Mouse (Mus musculus) embryonic facial prominence, embryonic 13.5 days (tissue): ENCODE measurements around the gene Neurod4. TPM values are rescaled to one million over a fixed set of nuclear protein-coding genes. Genes with fewer than 3 reads are reported as not detected.

Experiments
- ATAC-seq: fragments of 200-750 bp; cut with Nextera tagmentation; 2 replicates; pipeline ENCODE4 v1.8.0; 2017; ENCODE audit warnings: low read depth; ENCODE audit not compliant: insufficient number of reproducible peaks, insufficient read depth, low FRiP score, low TSS enrichment
- H3K27ac ChIP-seq: fragments of 300-500 bp; sonication (generic); 2 replicates; pipeline ENCODE4 v1.5.1; 2015; ENCODE audit warnings: moderate library complexity, mild to moderate bottlenecking, inconsistent platforms
- H3K27me3 ChIP-seq: fragments of 300-500 bp; sonication (generic); 2 replicates; pipeline ENCODE4 v1.6.1; 2015; ENCODE audit warnings: mild to moderate bottlenecking, inconsistent platforms
- H3K36me3 ChIP-seq: fragments of 300-500 bp; sonication (generic); 2 replicates; pipeline ENCODE4 v1.6.1; 2015; ENCODE audit warnings: mild to moderate bottlenecking, inconsistent platforms
- H3K4me1 ChIP-seq: fragments of 300-500 bp; sonication (generic); 2 replicates; pipeline ENCODE4 v1.6.1; 2015; ENCODE audit warnings: inconsistent platforms
- H3K4me2 ChIP-seq: fragments of 300-500 bp; sonication (generic); 2 replicates; pipeline ENCODE4 v1.6.1; 2015; ENCODE audit warnings: moderate library complexity, mild to moderate bottlenecking, inconsistent platforms
- H3K4me3 ChIP-seq: fragments of 300-500 bp; sonication (generic); 2 replicates; pipeline ENCODE4 v1.5.1; 2015; ENCODE audit warnings: mild to moderate bottlenecking, inconsistent platforms
- H3K9ac ChIP-seq: fragments of 300-500 bp; sonication (generic); 2 replicates; pipeline ENCODE4 v1.6.1; 2015; ENCODE audit warnings: mild to moderate bottlenecking, inconsistent platforms
- H3K9me3 ChIP-seq: fragments of 300-500 bp; sonication (generic); 2 replicates; pipeline ENCODE4 v1.6.1; 2016; ENCODE audit warnings: inconsistent platforms
- WGBS: fragments of 180-500 bp; shearing (Covaris S2); methylation state at CpG from one replicate; pipeline ENCODE4 v1.1.7; 2015; ENCODE audit warnings: mixed read lengths; 5-methylcytosine and 5-hydroxymethylcytosine counted together
- polyA plus RNA-seq: library from polyadenylated mRNA; unstranded; fragments of >200 nt; fragmentation: Nextera tagmentation; extraction: Ambion mirVana; gene quantifications from 2 replicates; pipeline ENCODE4 v1.2.1, GENCODE M21; 2015

Gene Neurod4
- polyA plus RNA-seq, 1 experiment from 2014 or later, result 0.11 TPM

DNA sequence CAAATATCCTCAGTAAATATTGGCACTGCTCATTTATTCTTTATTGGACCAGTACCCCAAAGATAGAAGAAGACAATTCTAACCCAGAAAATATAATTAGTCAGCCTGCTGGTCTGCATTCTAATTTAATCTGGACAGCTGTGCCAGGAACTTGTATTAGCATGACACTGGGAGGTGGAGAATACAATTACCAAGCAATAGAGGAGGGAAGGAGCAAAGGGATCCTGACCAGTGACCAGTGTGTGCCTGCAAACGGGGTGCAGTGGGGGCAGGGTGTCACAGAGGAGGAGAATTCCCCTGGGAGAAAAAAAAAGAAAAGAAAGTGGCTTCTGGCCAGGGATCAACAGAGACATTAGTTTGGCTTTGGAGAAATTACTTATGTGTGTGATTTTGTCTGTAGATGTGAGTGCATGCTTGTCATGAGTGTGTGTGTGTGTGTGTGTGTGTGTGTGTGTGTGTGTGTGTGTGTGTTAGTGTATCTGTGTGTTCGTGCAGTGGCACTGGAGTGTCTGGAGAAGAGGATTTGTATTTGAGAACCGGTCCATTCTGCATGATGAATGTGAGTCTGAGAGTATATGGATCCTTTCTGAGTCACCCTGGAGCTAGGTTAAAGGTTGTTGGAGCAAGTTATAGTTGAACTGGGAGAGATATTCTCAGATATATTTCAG, 13.8 kb upstream of the Neurod4 start:
- no peak overlapping the region for H3K9ac ChIP-seq
- H3K4me2 ChIP-seq, result no peak overlapping the region
- H3K9me3 ChIP-seq, result no peaks in the 10 kb centered on the region
- H3K27ac ChIP-seq, result no peak overlapping the region
- H3K4me3 ChIP-seq, result no peak overlapping the region
- no peaks in the 10 kb centered on the region for H3K36me3 ChIP-seq
- no peak for ATAC-seq
- H3K4me1 ChIP-seq, result peaks cover 3% of the 10 kb centered on the region; the same call in 1 of the 2 replicates
- WGBS, result 22% methylated on average over 3 of the region's 3 CpGs
- H3K27me3 ChIP-seq, result no peaks in the 10 kb centered on the region

GRCm38 (mm10) chr10:130288007-130288406, 8.0 kb upstream of the Neurod4 start:
- Histone ChIP-seq H3K27me3 (no peaks in the 10 kb centered on the region), H3K4me1 (no peaks in the 10 kb centered on the region), H3K36me3 (no peaks in the 10 kb centered on the region), H3K9me3 (no peaks in the 10 kb centered on the region), H3K27ac (no peak overlapping the region), H3K4me2 (no peak overlapping the region), H3K4me3 (no peak overlapping the region), H3K9ac (no peak overlapping the region)
- 54% methylated on average over 3 of the region's 3 CpGs for WGBS
- no peak for ATAC-seq

GRCm38 (mm10) chr10:130287201-130287600, 7.2 kb upstream of the Neurod4 start:
- Histone ChIP-seq H3K4me3 (no peak overlapping the region), H3K27me3 (no peaks in the 10 kb centered on the region), H3K9me3 (no peaks in the 10 kb centered on the region), H3K9ac (no peak overlapping the region), H3K4me1 (no peaks in the 10 kb centered on the region), H3K36me3 (no peaks in the 10 kb centered on the region), H3K4me2 (no peak overlapping the region), H3K27ac (no peak overlapping the region)
- ATAC-seq, result no peak
- 60% methylated on average over 1 of the region's 1 CpGs for WGBS

DNA sequence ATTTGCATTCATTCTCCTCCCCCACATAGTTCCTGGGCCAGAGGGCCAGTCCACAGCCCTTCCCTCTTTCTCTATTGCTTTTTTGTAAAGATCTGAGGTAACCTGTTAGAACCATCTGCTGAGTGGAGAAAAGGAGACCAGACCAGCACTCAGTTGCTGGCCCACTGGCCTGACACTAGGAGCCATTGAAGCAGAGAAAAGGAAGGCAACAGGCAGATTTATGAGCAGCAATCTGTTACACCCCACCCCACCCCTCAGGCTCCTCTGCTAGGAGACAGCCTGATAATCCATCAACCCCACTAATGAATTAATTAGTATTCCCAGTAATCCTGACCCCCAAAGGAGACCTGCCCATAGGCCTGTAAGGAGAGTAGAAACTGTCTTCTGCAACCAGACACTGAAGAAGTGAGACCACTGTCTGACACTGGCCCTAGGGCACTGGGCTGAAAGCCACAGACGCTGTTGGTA, 2.0 kb upstream of the Neurod4 start:
- 0% methylated on average over 1 of the region's 1 CpGs for WGBS
- no peak overlapping the region for H3K27ac ChIP-seq
- no peak overlapping the region for H3K4me3 ChIP-seq
- no peaks in the 10 kb centered on the region for H3K4me1 ChIP-seq
- H3K4me2 ChIP-seq, result no peak overlapping the region
- no peak for ATAC-seq
- H3K9me3 ChIP-seq, result no peaks in the 10 kb centered on the region
- no peak overlapping the region for H3K9ac ChIP-seq
- H3K36me3 ChIP-seq, result no peaks in the 10 kb centered on the region
- no peaks in the 10 kb centered on the region for H3K27me3 ChIP-seq

DNA sequence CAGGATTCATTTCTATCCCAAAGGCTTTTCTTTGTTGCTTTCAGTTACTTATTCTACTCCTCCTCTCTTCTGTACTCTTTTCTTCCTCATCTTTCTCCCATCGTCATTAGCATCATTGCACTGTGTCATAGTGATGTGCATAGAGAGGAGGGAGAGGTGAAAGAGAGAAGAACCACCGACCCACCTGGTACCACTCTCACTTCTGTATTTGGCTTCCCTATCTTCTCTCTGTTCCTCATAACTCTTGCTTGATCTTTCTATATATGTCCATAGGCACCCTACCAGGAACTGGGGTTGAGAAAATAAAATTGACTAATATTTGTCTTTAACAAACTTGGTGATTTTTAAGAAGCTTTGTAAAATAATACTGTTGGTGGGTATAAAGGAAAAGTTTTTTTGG, 3.5 kb downstream of the Neurod4 start:
- Histone ChIP-seq H3K4me3 (no peak overlapping the region), H3K4me2 (no peak overlapping the region), H3K27me3 (no peaks in the 10 kb centered on the region), H3K4me1 (no peaks in the 10 kb centered on the region), H3K27ac (no peak overlapping the region), H3K9ac (no peak overlapping the region), H3K9me3 (no peaks in the 10 kb centered on the region), H3K36me3 (no peaks in the 10 kb centered on the region)
- WGBS, result 79% methylated on average over 2 of the region's 2 CpGs
- no peak for ATAC-seq

DNA sequence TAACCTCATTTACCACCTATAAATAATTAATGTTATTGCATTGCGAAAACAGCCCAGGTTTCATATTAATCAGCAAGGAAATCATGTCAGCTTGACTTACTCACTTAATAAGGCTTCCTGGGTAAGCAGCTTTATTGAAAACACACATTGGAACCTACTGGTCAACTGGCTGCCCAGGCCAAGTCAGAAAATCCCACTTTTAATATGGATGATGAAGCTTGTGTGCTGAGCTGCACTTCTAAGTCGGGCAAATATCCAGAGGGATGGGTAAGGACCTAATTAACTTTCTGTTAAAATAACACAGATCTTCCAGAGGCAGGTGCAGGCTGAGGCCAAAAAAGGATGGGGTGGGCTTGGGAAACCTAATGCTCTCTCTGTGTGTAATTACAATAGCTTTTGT, 4.3 kb downstream of the Neurod4 start:
- no peaks in the 10 kb centered on the region for H3K9me3 ChIP-seq
- H3K4me2 ChIP-seq, result no peak overlapping the region
- H3K36me3 ChIP-seq, result no peaks in the 10 kb centered on the region
- no peak overlapping the region for H3K4me3 ChIP-seq
- no peak overlapping the region for H3K9ac ChIP-seq
- H3K4me1 ChIP-seq, result no peaks in the 10 kb centered on the region
- H3K27ac ChIP-seq, result no peak overlapping the region
- 55% methylated on average over 2 of the region's 2 CpGs for whole genome bisulfite sequencing
- no peak for ATAC-seq
- H3K27me3 ChIP-seq, result no peaks in the 10 kb centered on the region

DNA sequence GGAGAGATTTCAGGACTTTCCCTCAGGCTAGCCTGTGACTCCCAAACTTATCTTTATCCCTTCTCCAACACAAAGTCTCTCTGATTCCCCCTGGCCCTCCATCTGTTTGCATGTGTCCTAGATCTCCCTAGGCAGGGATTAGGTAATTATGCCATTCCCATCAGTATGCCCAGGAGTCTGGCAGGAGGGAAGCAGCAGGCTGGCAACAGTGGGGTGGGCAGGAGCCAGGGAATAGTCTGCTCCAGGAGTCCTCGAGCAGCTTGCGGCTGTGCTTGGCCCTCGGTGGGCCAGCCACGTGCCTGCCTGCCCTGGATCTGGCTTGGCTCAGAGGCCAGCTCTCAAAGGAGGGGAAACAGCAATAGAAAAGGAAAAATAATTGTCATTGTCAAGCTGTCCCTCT, 16.8 kb downstream of the Neurod4 start:
- Histone ChIP-seq H3K9me3 (no peaks in the 10 kb centered on the region), H3K27me3 (no peaks in the 10 kb centered on the region), H3K4me2 (no peak overlapping the region), H3K27ac (no peak overlapping the region), H3K9ac (no peak overlapping the region), H3K4me3 (no peak overlapping the region), H3K36me3 (no peaks in the 10 kb centered on the region), H3K4me1 (no peaks in the 10 kb centered on the region)
- no peak for ATAC-seq
- 54% methylated on average over 4 of the region's 4 CpGs for WGBS

- no peak for ATAC-seq
- no peak overlapping the region for H3K9ac ChIP-seq
These were observed 20.6 kb downstream of the Neurod4 start for GRCm38 (mm10) chr10:130259483-130259882.

DNA sequence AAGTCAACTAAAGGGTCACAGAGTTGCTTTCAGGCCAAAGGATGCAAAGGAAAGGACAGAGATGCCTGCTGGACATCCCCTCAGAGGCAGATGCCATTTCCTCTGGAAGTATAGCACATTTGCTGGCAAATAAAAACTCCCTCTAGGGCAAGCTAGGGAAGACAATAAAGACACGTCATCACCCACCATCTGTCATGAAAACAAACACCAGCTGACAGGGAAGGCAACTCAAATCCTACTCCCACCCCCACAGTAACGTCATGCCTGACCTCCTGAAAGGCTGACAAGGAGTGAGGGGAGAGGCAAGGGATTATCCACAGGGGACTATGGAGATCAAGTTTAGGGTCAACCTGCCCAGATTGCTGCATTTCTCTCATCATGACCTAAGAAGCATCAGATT, 35.8 kb downstream of the Neurod4 start:
- Histone ChIP-seq H3K9ac (no peak overlapping the region), H3K27me3 (no peaks in the 10 kb centered on the region), H3K27ac (no peak overlapping the region), H3K4me1 (no peaks in the 10 kb centered on the region), H3K9me3 (no peaks in the 10 kb centered on the region), H3K4me2 (no peak overlapping the region), H3K4me3 (no peak overlapping the region), H3K36me3 (no peaks in the 10 kb centered on the region)
- WGBS, result 8% methylated on average over 2 of the region's 2 CpGs
- no peak for ATAC-seq

More at GRCm38 (mm10) chr10:130259483-130259882, 20.6 kb downstream of the Neurod4 start:
- Histone ChIP-seq H3K4me1 (no peaks in the 10 kb centered on the region), H3K4me3 (no peak overlapping the region), H3K27ac (no peak overlapping the region), H3K27me3 (no peaks in the 10 kb centered on the region), H3K4me2 (no peak overlapping the region), H3K9me3 (no peaks in the 10 kb centered on the region), H3K36me3 (no peaks in the 10 kb centered on the region)
- 81% methylated on average over 1 of the region's 1 CpGs for WGBS

DNA sequence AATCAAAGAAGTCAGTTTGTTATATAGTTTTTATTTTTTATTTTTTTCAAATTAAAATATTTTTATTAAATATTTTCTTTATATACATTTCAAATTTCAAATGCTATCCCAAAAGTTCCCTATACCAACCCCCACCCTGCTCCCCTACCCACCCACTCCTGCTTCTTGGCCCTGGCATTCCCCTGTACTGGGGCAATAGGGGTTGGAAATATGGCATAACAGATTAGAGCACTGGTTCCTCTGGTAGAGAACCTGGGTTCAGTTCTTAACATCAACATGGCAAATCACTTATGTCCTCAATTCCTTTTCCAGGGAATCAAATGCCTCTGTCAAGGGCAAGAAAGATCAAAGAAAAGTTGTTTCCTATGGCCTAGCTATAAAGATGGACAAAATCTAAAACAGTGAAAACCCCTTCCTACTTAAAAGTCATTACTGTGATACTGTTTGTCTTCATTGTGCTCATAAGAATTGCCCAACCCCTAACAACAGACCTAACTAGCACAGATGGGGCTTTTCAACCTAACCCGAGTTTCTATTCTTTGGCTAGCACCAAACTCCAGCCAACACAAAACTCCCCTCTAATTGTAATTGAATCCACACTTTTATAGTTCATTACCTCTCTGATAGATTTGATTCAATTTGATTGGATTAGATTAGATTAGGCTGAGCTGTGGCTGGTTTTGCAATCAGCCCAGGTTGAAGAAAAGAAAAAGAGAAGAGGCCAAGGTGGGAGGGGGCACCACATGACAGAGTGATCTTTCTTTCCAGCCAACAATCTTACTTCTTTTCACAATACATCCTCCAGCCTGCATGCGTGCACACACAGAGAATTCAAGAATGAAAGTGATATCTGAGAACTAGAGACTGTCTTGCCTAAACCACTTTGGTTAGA, 41.5 kb downstream of the Neurod4 start:
- no peak for ATAC-seq
- H3K4me2 ChIP-seq, result no peak overlapping the region
- no peak overlapping the region for H3K27ac ChIP-seq
- H3K36me3 ChIP-seq, result no peaks in the 10 kb centered on the region
- no peaks in the 10 kb centered on the region for H3K27me3 ChIP-seq
- H3K4me1 ChIP-seq, result no peaks in the 10 kb centered on the region
- no peak overlapping the region for H3K4me3 ChIP-seq
- 49% methylated on average over 2 of the region's 2 CpGs for WGBS
- no peaks in the 10 kb centered on the region for H3K9me3 ChIP-seq
- no peak overlapping the region for H3K9ac ChIP-seq

- Histone ChIP-seq H3K27ac (no peak overlapping the region), H3K4me2 (no peak overlapping the region), H3K9me3 (no peaks in the 10 kb centered on the region), H3K4me3 (no peak overlapping the region), H3K4me1 (no peaks in the 10 kb centered on the region; the same call in 1 of the 2 replicates), H3K9ac (no peak overlapping the region), H3K27me3 (no peaks in the 10 kb centered on the region), H3K36me3 (no peaks in the 10 kb centered on the region)
- WGBS, result 42% methylated on average over 1 of the region's 1 CpGs
- ATAC-seq, result no peak
These were observed 45.5 kb downstream of the Neurod4 start for GRCm38 (mm10) chr10:130234576-130234975.

DNA sequence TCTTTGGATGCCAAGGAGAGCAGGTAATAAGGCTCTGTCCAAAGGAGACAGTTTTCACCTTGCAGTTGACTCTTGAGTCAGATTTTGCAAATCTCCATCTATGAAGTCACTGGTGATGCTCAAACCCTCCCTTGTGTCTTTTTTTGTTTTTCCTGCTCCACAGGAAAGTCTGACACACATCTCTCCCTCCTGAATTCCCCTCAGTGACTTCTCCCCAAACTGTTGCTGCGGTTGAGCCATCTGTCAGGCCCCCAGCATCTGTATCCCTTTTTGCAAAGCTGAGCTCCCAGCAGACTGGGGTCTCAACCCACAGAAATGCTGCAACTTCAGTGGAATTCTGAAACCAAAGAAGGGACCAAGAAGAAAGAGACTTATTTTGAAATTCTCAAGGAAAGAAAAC, 47.9 kb downstream of the Neurod4 start:
- H3K9me3 ChIP-seq, result no peaks in the 10 kb centered on the region
- no peak overlapping the region for H3K4me2 ChIP-seq
- 73% methylated on average over 1 of the region's 1 CpGs for WGBS

More for the DNA sequence above, 47.9 kb downstream of the Neurod4 start:
- H3K36me3 ChIP-seq, result no peaks in the 10 kb centered on the region
- H3K27ac ChIP-seq, result no peak overlapping the region
- no peaks in the 10 kb centered on the region; the same call in 1 of the 2 replicates for H3K4me1 ChIP-seq
- no peak overlapping the region for H3K9ac ChIP-seq
- H3K4me3 ChIP-seq, result no peak overlapping the region
- no peaks in the 10 kb centered on the region for H3K27me3 ChIP-seq
- ATAC-seq, result no peak
